Mouse (Mus musculus) forebrain, postnatal 0 days (tissue): ENCODE measurements around the gene Gjb5. TPM values are rescaled to one million over a fixed set of nuclear protein-coding genes. Genes with fewer than 3 reads are reported as not detected.

Experiments used
- ATAC-seq: fragments of 200-750 bp; cut with Nextera tagmentation; 2 replicates; pipeline ENCODE4 v1.8.0; 2017; ENCODE audit warnings: mild to moderate bottlenecking, moderate library complexity
- DNase-seq: peaks from one replicate; pipeline ENCODE4 v3.0.0-alpha.2; 2015
- H3K27ac ChIP-seq: fragments of 300-500 bp; sonication (generic); 2 replicates; pipeline ENCODE4 v1.5.1; 2014; ENCODE audit warnings: low read depth, mild to moderate bottlenecking, antibody characterized with exemption, low read length, moderate library complexity, mixed read lengths
- H3K27me3 ChIP-seq: fragments of 300-500 bp; sonication (generic); 2 replicates; pipeline ENCODE4 v1.6.1; 2014; ENCODE audit warnings: mild to moderate bottlenecking, low read length, mixed read lengths; ENCODE audit not compliant: insufficient read depth
- H3K36me3 ChIP-seq: fragments of 300-500 bp; sonication (generic); 2 replicates; pipeline ENCODE4 v1.6.1; 2014; ENCODE audit warnings: mild to moderate bottlenecking, moderate library complexity; ENCODE audit not compliant: insufficient read depth
- H3K4me1 ChIP-seq: fragments of 300-500 bp; sonication (generic); 2 replicates; pipeline ENCODE4 v1.6.1; 2014; ENCODE audit warnings: antibody characterized with exemption; ENCODE audit not compliant: insufficient read depth
- H3K4me2 ChIP-seq: fragments of 300-500 bp; sonication (generic); 2 replicates; pipeline ENCODE4 v1.6.1; 2014; ENCODE audit warnings: low read depth, mild to moderate bottlenecking, moderate library complexity
- H3K4me3 ChIP-seq: fragments of 300-500 bp; sonication (generic); 2 replicates; pipeline ENCODE4 v1.5.1; 2014; ENCODE audit warnings: low read depth, low read length, mixed read lengths
- H3K9ac ChIP-seq: fragments of 300-500 bp; sonication (generic); 2 replicates; pipeline ENCODE4 v1.6.1; 2014; ENCODE audit warnings: mild to moderate bottlenecking
- H3K9me3 ChIP-seq: fragments of 300-500 bp; sonication (generic); 2 replicates; pipeline ENCODE4 v1.6.1; 2016; ENCODE audit warnings: low read length
- CTCF ChIP-seq: sonication (generic); IDR thresholded peaks from 2 replicates; pipeline ENCODE4 v1.5.1; 2016; ENCODE audit warnings: antibody characterized with exemption, control low read depth, low read depth
- WGBS: fragments of 180-500 bp; shearing (Covaris S2); extraction: QIAGEN DNeasy Blood & Tissue Kit; methylation state at CpG from one replicate; pipeline ENCODE4 v1.1.7; 2014; 5-methylcytosine and 5-hydroxymethylcytosine counted together
- polyA plus RNA-seq: library from polyadenylated mRNA; unstranded; fragments of >200 nt; fragmentation: Nextera tagmentation; extraction: Ambion mirVana; gene quantifications from 2 replicates; pipeline ENCODE4 v1.2.1, GENCODE M21; 2015
- total RNA-seq: library from RNA; depleted of rRNA; stranded (reverse); fragments of >200 nt; gene quantifications from 2 replicates; pipeline ENCODE4 v1.2.3, GENCODE M21; 2014

The Gjb5 gene
- total and polyA plus RNA-seq, 2 experiments from 2014 or later: 0.10 to 0.11 TPM

- no peak overlapping the region for H3K9ac ChIP-seq
- DNase-seq: no peak
- TF ChIP-seq CTCF: no peak
- no peak for ATAC-seq
- no peak overlapping the region for H3K27ac ChIP-seq
- H3K4me3 ChIP-seq: no peak overlapping the region
- no peak overlapping the region for H3K4me2 ChIP-seq
- H3K9me3 ChIP-seq: no peaks in the 10 kb centered on the region
- no peaks in the 10 kb centered on the region for H3K4me1 ChIP-seq
- 78% methylated on average over 10 of the region's 10 CpGs for WGBS
- H3K36me3 ChIP-seq: no peaks in the 10 kb centered on the region
- H3K27me3 ChIP-seq: peaks cover 2% of the 10 kb centered on the region
Measured at GRCm38 (mm10) chr4:127324296-127324695, 33.7 kb downstream of the Gjb5 start.

GRCm38 (mm10) chr4:127323651-127324050 is 34.3 kb downstream of the Gjb5 start:
- Histone ChIP-seq H3K4me2 (no peak overlapping the region), H3K27ac (no peak overlapping the region), H3K4me1 (no peaks in the 10 kb centered on the region), H3K9ac (no peak overlapping the region), H3K4me3 (no peak overlapping the region), H3K9me3 (no peaks in the 10 kb centered on the region), H3K27me3 (no peaks in the 10 kb centered on the region; the same call in 1 of the 2 replicates), H3K36me3 (no peaks in the 10 kb centered on the region)
- no peak for TF ChIP-seq CTCF
- 91% methylated on average over 3 of the region's 3 CpGs for WGBS
- DNase-seq: no peak
- no peak for ATAC-seq

- DNase-seq (peak; percentile 81), ATAC-seq (peak; percentile 56)
- WGBS: 7% methylated on average over 3 of the region's 3 CpGs
- no peak overlapping the region for H3K4me3 ChIP-seq
- no peaks in the 10 kb centered on the region for H3K36me3 ChIP-seq
- TF ChIP-seq CTCF: peak; percentile 94
- no peak overlapping the region for H3K27ac ChIP-seq
- H3K27me3 ChIP-seq: no peaks in the 10 kb centered on the region
- H3K9ac ChIP-seq: no peak overlapping the region
- no peak overlapping the region for H3K4me2 ChIP-seq
- no peaks in the 10 kb centered on the region for H3K9me3 ChIP-seq
- no peaks in the 10 kb centered on the region for H3K4me1 ChIP-seq
Measured at GRCm38 (mm10) chr4:127319613-127320012, 38.4 kb downstream of the Gjb5 start.

- Histone ChIP-seq H3K4me1 (no peaks in the 10 kb centered on the region), H3K4me2 (no peak overlapping the region), H3K4me3 (no peak overlapping the region), H3K9me3 (no peaks in the 10 kb centered on the region), H3K27me3 (no peaks in the 10 kb centered on the region), H3K9ac (no peak overlapping the region), H3K27ac (no peak overlapping the region), H3K36me3 (no peaks in the 10 kb centered on the region)
- 61% methylated on average over 4 of the region's 4 CpGs for WGBS
- TF ChIP-seq CTCF: peak; percentile 41
- ATAC-seq (no peak), DNase-seq (peak; percentile 37)
Measured at GRCm38 (mm10) chr4:127317143-127317542, 40.8 kb downstream of the Gjb5 start.

- Histone ChIP-seq H3K27ac (no peak overlapping the region), H3K36me3 (no peaks in the 10 kb centered on the region), H3K4me3 (no peak overlapping the region), H3K9me3 (no peaks in the 10 kb centered on the region), H3K27me3 (no peaks in the 10 kb centered on the region), H3K9ac (no peak overlapping the region), H3K4me1 (no peaks in the 10 kb centered on the region), H3K4me2 (no peak overlapping the region)
- TF ChIP-seq CTCF: no peak
- DNase-seq (no peak), ATAC-seq (no peak)
- 90% methylated on average over 8 of the region's 8 CpGs for WGBS
Measured at GRCm38 (mm10) chr4:127315753-127316152, 42.2 kb downstream of the Gjb5 start.

GRCm38 (mm10) chr4:127314585-127314984 is 43.4 kb downstream of the Gjb5 start:
- no peaks in the 10 kb centered on the region for H3K27me3 ChIP-seq
- no peak for TF ChIP-seq CTCF
- no peaks in the 10 kb centered on the region for H3K36me3 ChIP-seq
- H3K4me3 ChIP-seq: no peak overlapping the region
- WGBS: 46% methylated on average over 9 of the region's 9 CpGs
- H3K27ac ChIP-seq: no peak overlapping the region
- no peak overlapping the region for H3K9ac ChIP-seq
- no peaks in the 10 kb centered on the region for H3K4me1 ChIP-seq
- no peak overlapping the region for H3K4me2 ChIP-seq
- no peaks in the 10 kb centered on the region for H3K9me3 ChIP-seq
- DNase-seq: no peak
- 0 out of 2 replicates have a peak, but pooled peaks have one; percentile 6 for ATAC-seq

- peak within 1 kb of the TSS; percentile 57 for H3K4me3 ChIP-seq
Measured at GRCm38 (mm10) chr4:127313861-127314260, 44.1 kb downstream of the Gjb5 start, which contains the start of gene Gja4. Gja4 (minus strand) TSS chr4:127314039.

More at GRCm38 (mm10) chr4:127313861-127314260, 44.1 kb downstream of the Gjb5 start, which contains the start of gene Gja4:
- Histone ChIP-seq H3K27ac (no peak within 1 kb of the TSS), H3K4me2 (peak within 1 kb of the TSS; percentile 93), H3K27me3 (no peaks in the 10 kb centered on the region), H3K9ac (peak within 1 kb of the TSS; percentile 70), H3K36me3 (no peaks in the 10 kb centered on the region), H3K4me1 (no peaks in the 10 kb centered on the region), H3K9me3 (no peaks in the 10 kb centered on the region)
- TF ChIP-seq CTCF: peak; percentile 67
- WGBS: under 1% methylated on average over 24 of the region's 25 CpGs
- ATAC-seq (peak; percentile 92), DNase-seq (peak; percentile 81)
